Mouse (Mus musculus) embryonic facial prominence, embryonic 11.5 days (tissue): Measurements from ENCODE around the gene 2210016F16Rik. TPM values are rescaled to one million over a fixed set of nuclear protein-coding genes. Genes with fewer than 3 reads are reported as not detected.
"Not testable (repeated sequence)": the region's sequence is repeated elsewhere in the genome, so short reads cannot be mapped to it uniquely, and the experiment has no call there.

Experiments
- ATAC-seq: fragments of 200-750 bp; cut with Nextera tagmentation; replicated peaks from 2 replicates; pipeline ENCODE4 v1.8.0; 2017; ENCODE audit warnings: low read depth; ENCODE audit not compliant: insufficient number of reproducible peaks, low FRiP score, low TSS enrichment
- DNase-seq: peaks from one replicate; pipeline ENCODE4 v3.0.0-alpha.2; 2015; ENCODE audit warnings: low spot score
- H3K27ac ChIP-seq: fragments of 300-500 bp; sonication (generic); replicated peaks from 2 replicates; pipeline ENCODE4 v1.5.1; 2014; ENCODE audit warnings: mild to moderate bottlenecking, low read depth, low read length, control low read depth
- H3K27me3 ChIP-seq: fragments of 300-500 bp; sonication (generic); 2 replicates; pipeline ENCODE4 v1.6.1; 2014; ENCODE audit warnings: mild to moderate bottlenecking, low read length, moderate library complexity, mixed read lengths; ENCODE audit not compliant: control insufficient read depth, insufficient read depth
- H3K36me3 ChIP-seq: fragments of 300-500 bp; sonication (generic); replicated peaks from 2 replicates; pipeline ENCODE4 v1.6.1; 2014; ENCODE audit warnings: low read depth, mild to moderate bottlenecking, low read length, moderate library complexity, mixed read lengths; ENCODE audit not compliant: control insufficient read depth, insufficient read depth
- H3K4me1 ChIP-seq: fragments of 300-500 bp; sonication (generic); 2 replicates; pipeline ENCODE4 v1.6.1; 2014; ENCODE audit warnings: low read length, mixed read lengths; ENCODE audit not compliant: control insufficient read depth, insufficient read depth
- H3K4me2 ChIP-seq: fragments of 300-500 bp; sonication (generic); 2 replicates; pipeline ENCODE4 v1.6.1; 2014; ENCODE audit warnings: low read depth, mild to moderate bottlenecking, control low read depth, low read length, moderate library complexity
- H3K4me3 ChIP-seq: fragments of 300-500 bp; sonication (generic); 2 replicates; pipeline ENCODE4 v1.5.1; 2014; ENCODE audit warnings: low read depth, low read length, control low read depth
- H3K9ac ChIP-seq: fragments of 300-500 bp; sonication (generic); replicated peaks from 2 replicates; pipeline ENCODE4 v1.6.1; 2014; ENCODE audit warnings: mild to moderate bottlenecking, control low read depth, low read length
- H3K9me3 ChIP-seq: fragments of 300-500 bp; sonication (generic); replicated peaks from 2 replicates; pipeline ENCODE4 v1.6.1; 2016; ENCODE audit warnings: mild to moderate bottlenecking, low read length, inconsistent platforms, mixed read lengths; ENCODE audit not compliant: control insufficient read depth
- WGBS: fragments of 180-500 bp; shearing (Covaris S2); extraction: QIAGEN DNeasy Blood & Tissue Kit; methylation state at CpG from one replicate; pipeline ENCODE4 v1.1.7; 2014; 5-methylcytosine and 5-hydroxymethylcytosine counted together
- polyA plus RNA-seq: library from polyadenylated mRNA; unstranded; fragments of >200 nt; fragmentation: Nextera tagmentation; extraction: Ambion mirVana; gene quantifications from 2 replicates; pipeline ENCODE4 v1.2.1, GENCODE M21; 2014

Gene 2210016F16Rik
- polyA plus RNA-seq, 1 experiment from 2014 or later: 24.5 TPM

- DNase-seq (no peak), ATAC-seq (no peak)
- Histone ChIP-seq H3K27me3 (no peaks in the 10 kb centered on the region), H3K9ac (no peak overlapping the region), H3K4me3 (no peak overlapping the region), H3K4me2 (no peak overlapping the region), H3K27ac (no peak overlapping the region), H3K36me3 (no peaks in the 10 kb centered on the region), H3K9me3 (no peaks in the 10 kb centered on the region), H3K4me1 (no peaks in the 10 kb centered on the region)
- WGBS: 91% methylated on average over 4 of the region's 4 CpGs
These were observed 26.0 kb upstream of the 2210016F16Rik start for GRCm38 (mm10) chr13:58411073-58411472.

- not testable (repeated sequence) for H3K36me3 ChIP-seq, H3K27me3 ChIP-seq, H3K4me1 ChIP-seq, DNase-seq, ATAC-seq, H3K9me3 ChIP-seq
- Histone ChIP-seq H3K9ac (peak within 1 kb of the TSS; percentile 99), H3K4me3 (peak within 1 kb of the TSS; percentile 96), H3K27ac (peak within 1 kb of the TSS; percentile 97), H3K4me2 (peak within 1 kb of the TSS; percentile 43)
- 9% methylated on average over 16 of the region's 17 CpGs for WGBS
These were observed 18.2 kb upstream of the 2210016F16Rik start, which contains the start of gene Hnrnpk for GRCm38 (mm10) chr13:58403243-58403642. Hnrnpk (minus strand) TSS chr13:58403343.

- Histone ChIP-seq H3K9ac (peak overlapping the region; percentile 99), H3K4me3 (peak overlapping the region; percentile 96), H3K36me3 (peaks cover 2% of the 10 kb centered on the region), H3K9me3 (no peaks in the 10 kb centered on the region), H3K27ac (peak overlapping the region; percentile 97), H3K27me3 (no peaks in the 10 kb centered on the region), H3K4me2 (peak overlapping the region; percentile 43), H3K4me1 (no peaks in the 10 kb centered on the region)
- DNase-seq: no peak
- under 1% methylated on average over 41 of the region's 48 CpGs for WGBS
- ATAC-seq: peak; percentile 64
These were observed 17.7 kb upstream of the 2210016F16Rik start for GRCm38 (mm10) chr13:58402744-58403110.

GRCm38 (mm10) chr13:58402003-58402743 lies 17.1 kb upstream of the 2210016F16Rik start, which contains the start of gene Rmi1:
Rmi1 (plus strand) TSS chr13:58402248.
- no peaks in the 10 kb centered on the region for H3K9me3 ChIP-seq
- under 1% methylated on average over 82 of the region's 91 CpGs for WGBS
- H3K4me3 ChIP-seq: peak within 1 kb of the TSS; percentile 96
- H3K27me3 ChIP-seq: no peaks in the 10 kb centered on the region
- DNase-seq (peak; percentile 99), ATAC-seq (peak; percentile 93)
- H3K4me1 ChIP-seq: no peaks in the 10 kb centered on the region
- H3K36me3 ChIP-seq: peaks cover 5% of the 10 kb centered on the region
- H3K4me2 ChIP-seq: peak within 1 kb of the TSS; percentile 69
- H3K27ac ChIP-seq: peak within 1 kb of the TSS; percentile 97
- peak within 1 kb of the TSS; percentile 99 for H3K9ac ChIP-seq

GRCm38 (mm10) chr13:58401135-58402002 lies 16.3 kb upstream of the 2210016F16Rik start:
- Histone ChIP-seq H3K4me2 (peak overlapping the region; percentile 69), H3K4me1 (no peaks in the 10 kb centered on the region), H3K36me3 (peaks cover 7% of the 10 kb centered on the region), H3K27ac (peak overlapping the region; percentile 97), H3K9ac (peak overlapping the region; percentile 99), H3K27me3 (no peaks in the 10 kb centered on the region), H3K4me3 (peak overlapping the region; percentile 96), H3K9me3 (no peaks in the 10 kb centered on the region)
- WGBS: under 1% methylated on average over 63 of the region's 100 CpGs
- peak; percentile 82 for DNase-seq
- peak; percentile 60 for ATAC-seq

- no peaks in the 10 kb centered on the region for H3K4me1 ChIP-seq
- DNase-seq (peak; percentile 30), ATAC-seq (no peak)
- H3K9me3 ChIP-seq: no peaks in the 10 kb centered on the region
- H3K36me3 ChIP-seq: peaks cover 13% of the 10 kb centered on the region
- no peaks in the 10 kb centered on the region for H3K27me3 ChIP-seq
- peak overlapping the region; percentile 96 for H3K4me3 ChIP-seq
- peak overlapping the region; percentile 99 for H3K9ac ChIP-seq
- H3K4me2 ChIP-seq: peak overlapping the region; percentile 69
- H3K27ac ChIP-seq: no peak overlapping the region
- WGBS: under 1% methylated on average over 11 of the region's 11 CpGs
These were observed 15.6 kb upstream of the 2210016F16Rik start for GRCm38 (mm10) chr13:58400576-58400975.

- H3K9ac ChIP-seq: no peak overlapping the region
- H3K4me3 ChIP-seq: no peak overlapping the region
- H3K4me1 ChIP-seq: no peaks in the 10 kb centered on the region
- WGBS: 91% methylated on average over 13 of the region's 13 CpGs
- H3K9me3 ChIP-seq: no peaks in the 10 kb centered on the region
- H3K36me3 ChIP-seq: peaks cover 18% of the 10 kb centered on the region
- ATAC-seq: no peak
- no peak overlapping the region for H3K4me2 ChIP-seq
- no peak overlapping the region for H3K27ac ChIP-seq
- no peak for DNase-seq
- no peaks in the 10 kb centered on the region for H3K27me3 ChIP-seq
These were observed 12.6 kb upstream of the 2210016F16Rik start for GRCm38 (mm10) chr13:58397651-58398050.
